Mouse (Mus musculus): ENCODE data around the gene Gpr1.

GRCm38 (mm10) chr1:63168638-63169037 is 45.7 kb downstream of the Gpr1 start:
- TF ChIP-seq POLR2A (IDR thresholded peaks at IDR 0.05; ENCODE audit: borderline replicate concordance, extremely low read depth, low read depth, low read length) (no peak), CTCF (IDR thresholded peaks at IDR 0.05; ENCODE audit: insufficient read depth, low read length) (no peak)

Data from lung, adult 2 months (tissue).